Mouse (Mus musculus) lung, postnatal 0 days (tissue): Measurements from ENCODE around the gene Sp1.

Experiments used
- CTCF ChIP-seq: IDR thresholded peaks from 2 replicates; pipeline ENCODE4 v1.5.1; 2016; ENCODE audit warnings: antibody characterized with exemption, mild to moderate bottlenecking
- EP300 ChIP-seq: IDR thresholded peaks from 2 replicates; pipeline ENCODE4 v1.6.1; 2016; ENCODE audit warnings: antibody characterized with exemption, mild to moderate bottlenecking, control low read depth

- TF ChIP-seq CTCF (peak; percentile 63), EP300 (no peak)
Measured at GRCm38 (mm10) chr15:102455993-102456392, 50.0 kb downstream of the Sp1 start.
